Mouse (Mus musculus) cerebellum, adult 11-12 months (tissue): ENCODE results near the gene Rrp12.

ENCODE experiments used
- DNase-seq: peaks from one replicate; pipeline ENCODE4 v3.0.0; 2022

The Rrp12 gene

GRCm38 (mm10) chr19:41824950-41825349 is 71.0 kb downstream of the Rrp12 start:
- DNase-seq: no peak

GRCm38 (mm10) chr19:41822589-41822988 is 73.4 kb downstream of the Rrp12 start:
- no peak for DNase-seq

- DNase-seq: no peak
Observed at GRCm38 (mm10) chr19:41821436-41821835, 74.5 kb downstream of the Rrp12 start.

- DNase-seq: no peak
Observed at GRCm38 (mm10) chr19:41818749-41819148, 77.2 kb downstream of the Rrp12 start.

- DNase-seq: no peak
Observed at GRCm38 (mm10) chr19:41817325-41817724, 78.6 kb downstream of the Rrp12 start.

- no peak for DNase-seq
Observed at GRCm38 (mm10) chr19:41816915-41817314, 79.1 kb downstream of the Rrp12 start.

- DNase-seq: no peak
Observed at GRCm38 (mm10) chr19:41816410-41816809, 79.6 kb downstream of the Rrp12 start.

GRCm38 (mm10) chr19:41813374-41813773 is 82.6 kb downstream of the Rrp12 start:
- DNase-seq: no peak
